Mouse (Mus musculus): ENCODE measurements around the gene Olfr228.
A peak's percentile ranks its signal among the peaks of the same experiment; 100 is the strongest.
"Not testable (repeated sequence)": the region's sequence is repeated elsewhere in the genome, so short reads cannot be mapped to it uniquely, and the experiment has no call there.

Olfr228 gene

DNA sequence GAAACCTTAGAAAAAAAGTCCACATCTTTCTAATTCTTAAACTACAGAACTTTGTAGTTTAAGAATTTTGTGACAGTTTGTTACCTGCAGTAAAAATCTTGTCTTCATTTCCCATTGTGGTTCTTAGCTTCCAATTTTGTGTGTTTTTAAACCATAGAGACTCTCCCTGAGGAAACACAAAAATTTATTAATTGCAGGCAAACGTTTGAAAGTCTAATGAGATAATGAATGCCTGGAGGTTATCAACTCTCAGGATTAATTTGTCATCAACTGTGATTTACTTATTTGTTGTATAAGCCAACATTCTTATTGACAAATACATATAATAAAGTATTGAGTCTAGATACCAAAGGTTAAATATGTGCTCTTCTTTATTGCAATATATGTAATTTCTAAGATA lies at the start of gene Olfr228:
Olfr228 (minus strand) TSS at position 101 of the 400 bp plus-strand sequence.
- DNase-seq (ENCODE audit: low spot score in 2 of 2) = no peak

DNA sequence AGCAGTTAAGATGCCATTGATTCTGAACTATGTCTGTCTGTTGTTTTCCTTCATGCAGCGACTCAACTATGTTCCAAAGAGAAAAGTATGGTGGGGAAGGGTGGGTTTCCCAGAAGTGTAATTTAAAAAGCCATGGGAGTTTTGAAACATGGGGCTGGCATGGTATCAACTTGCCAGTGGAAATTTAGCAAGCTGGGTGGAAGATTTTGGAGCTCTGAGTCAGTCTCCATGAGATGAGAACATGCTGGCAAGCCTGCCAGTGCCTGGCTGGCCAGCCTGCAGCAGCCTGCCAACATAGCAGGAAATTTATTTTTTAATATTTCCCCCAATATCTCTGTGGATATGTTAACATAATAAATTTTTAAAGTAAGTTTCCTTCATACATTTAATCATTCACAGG lies 43.8 kb upstream of the Olfr228 start:
- DNase-seq (ENCODE audit: low spot score in 2 of 2) = peak; percentile 22 to 24

DNA sequence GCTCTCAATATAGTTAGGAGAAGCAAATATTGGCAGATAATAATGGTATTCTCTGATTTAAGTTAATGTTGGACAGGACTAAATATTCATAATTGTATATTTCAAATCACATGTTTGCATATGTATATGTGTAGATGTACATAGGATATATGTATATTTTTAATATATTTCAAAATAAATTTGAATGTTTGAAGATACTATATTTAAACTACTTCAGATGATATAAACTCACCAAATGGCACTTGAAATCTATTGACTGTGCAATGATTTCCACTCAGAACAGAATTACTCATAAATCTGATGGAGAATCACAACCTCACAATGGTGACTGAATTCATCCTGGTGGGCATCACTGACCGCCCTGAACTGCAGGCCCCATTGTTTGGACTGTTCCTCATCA lies 21.0 kb upstream of the Olfr228 start, which contains the start of gene Olfr1076:
Olfr1076 (plus strand) TSS at position 301 of the 400 bp plus-strand sequence.
- no peak for DNase-seq (ENCODE audit: low spot score in 2 of 2)

DNA sequence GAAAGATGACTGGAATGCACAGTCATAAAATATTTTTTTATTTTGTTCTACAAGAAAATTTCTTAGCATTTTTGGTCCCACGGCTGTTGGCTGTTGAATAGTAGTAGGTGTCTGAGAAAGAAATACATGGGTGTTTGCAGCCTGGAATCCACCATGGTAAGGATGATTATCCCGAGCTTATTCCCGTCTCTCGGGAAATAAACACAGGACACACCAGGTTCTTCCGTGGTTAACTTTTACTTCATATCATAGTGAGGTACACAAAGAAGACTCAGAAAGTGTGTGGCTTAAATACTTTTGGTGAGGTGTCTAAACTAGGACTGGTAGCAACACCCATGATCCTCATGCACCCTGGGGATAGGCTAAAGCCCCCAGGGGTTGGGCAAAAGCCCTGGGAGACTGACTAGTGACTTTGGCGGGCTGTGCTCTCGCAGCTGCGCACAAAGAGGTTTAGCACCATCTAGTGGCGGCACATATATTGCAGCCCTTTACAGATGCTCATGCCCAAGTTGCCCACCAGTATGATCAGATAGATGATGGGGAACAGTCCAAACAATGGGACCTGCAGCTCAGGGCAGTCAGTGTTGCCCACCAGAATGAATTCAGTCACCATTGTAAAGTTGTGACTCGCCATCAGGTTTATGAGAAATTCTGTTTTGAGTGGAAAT lies 22.6 kb downstream of the Olfr228 start:
- peak; percentile 38 to 55 for DNase-seq (ENCODE audit: low spot score in 2 of 2)

DNA sequence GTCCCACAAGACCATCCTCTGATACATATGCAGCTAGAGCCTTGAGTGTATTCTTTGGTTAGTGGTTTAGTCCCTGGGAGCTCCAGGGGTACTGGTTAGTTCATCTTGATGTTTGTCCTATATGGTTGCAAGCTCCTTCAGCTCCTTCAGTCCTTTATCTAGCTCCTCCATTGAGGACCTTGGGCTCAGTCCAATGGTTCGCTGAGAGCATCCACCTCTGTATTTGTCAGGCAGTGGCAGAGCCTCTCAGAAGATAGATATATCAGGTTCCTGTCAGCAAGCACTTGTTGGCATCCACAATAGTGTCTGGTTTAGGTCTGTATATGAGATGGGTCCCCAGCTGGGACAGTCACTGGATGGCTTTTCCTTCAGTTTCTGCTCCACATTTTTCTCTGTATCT lies 26.8 kb downstream of the Olfr228 start:
- DNase-seq (ENCODE audit: low spot score in 2 of 2) = no peak

DNA sequence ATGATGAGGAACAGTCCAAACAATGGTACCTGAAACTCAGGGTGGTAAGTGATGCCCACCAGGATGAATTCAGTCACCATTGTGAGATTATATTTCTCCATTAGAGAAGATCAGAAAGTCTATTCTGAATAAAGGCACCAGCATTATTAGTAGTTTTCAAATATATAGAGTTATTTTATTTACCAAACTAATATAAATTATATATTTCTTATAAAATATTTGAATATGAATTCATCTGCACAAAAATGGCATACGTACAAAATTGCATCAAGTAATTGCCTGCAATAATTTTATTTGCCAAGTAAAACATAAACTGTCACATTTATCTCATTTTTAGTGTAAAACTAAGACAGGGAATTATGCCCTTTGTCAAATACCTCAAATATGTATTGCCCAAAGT lies 31.0 kb downstream of the Olfr228 start, which contains the start of gene Olfr1066:
Olfr1066 (minus strand) TSS at position 101 of the 400 bp plus-strand sequence.
- no peak for DNase-seq (ENCODE audit: low spot score in 2 of 2)

DNA sequence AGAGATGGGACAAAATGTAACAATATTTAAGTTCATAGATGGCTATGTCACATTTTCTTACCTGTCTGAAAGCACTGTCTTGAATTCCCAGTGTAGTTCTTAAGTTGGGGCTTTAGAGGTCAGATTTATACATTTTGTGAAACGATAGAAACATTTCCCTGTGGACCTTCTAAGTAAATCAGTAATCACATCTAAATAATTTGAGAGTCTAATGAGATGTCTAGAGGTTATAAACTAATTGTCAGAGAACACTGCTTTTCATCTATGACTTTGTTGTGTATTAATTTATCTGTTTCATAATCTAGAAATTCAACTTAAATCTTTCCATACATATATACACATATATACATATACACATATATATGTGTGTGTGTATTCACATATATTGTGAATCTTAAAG lies 36.7 kb downstream of the Olfr228 start, which contains the start of gene Olfr1065:
Olfr1065 (minus strand) TSS at position 101 of the 400 bp plus-strand sequence.
- DNase-seq (ENCODE audit: low spot score in 2 of 2) = not testable (repeated sequence)

DNA sequence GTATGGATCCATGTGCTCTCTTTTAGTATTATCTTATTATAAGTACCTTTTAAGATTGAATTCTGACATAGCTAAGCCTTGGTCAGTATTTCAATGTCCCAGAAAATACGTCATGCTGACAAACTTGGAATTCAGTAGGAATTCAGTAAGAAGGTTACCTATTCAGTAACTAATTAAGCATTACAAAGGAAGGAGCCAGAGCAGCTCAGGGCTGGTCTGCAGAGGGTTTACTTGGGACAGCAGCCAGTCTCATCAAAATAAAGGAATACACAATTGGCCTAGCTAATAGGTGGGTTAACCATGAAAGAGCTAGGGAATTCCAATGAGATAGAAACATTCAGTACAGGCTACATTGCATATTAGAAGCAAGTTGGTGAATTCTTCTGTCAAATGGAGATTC lies 45.1 kb downstream of the Olfr228 start:
- DNase-seq (ENCODE audit: low spot score in 2 of 2) = not testable (repeated sequence)
